Mouse (Mus musculus): ENCODE measurements around the gene Caap1. TPM values are rescaled to one million over a fixed set of nuclear protein-coding genes. Genes with fewer than 3 reads are reported as not detected.

Gene Caap1
- polyA plus RNA-seq, 1 experiment from 2014 or later: 16.3 TPM

DNA sequence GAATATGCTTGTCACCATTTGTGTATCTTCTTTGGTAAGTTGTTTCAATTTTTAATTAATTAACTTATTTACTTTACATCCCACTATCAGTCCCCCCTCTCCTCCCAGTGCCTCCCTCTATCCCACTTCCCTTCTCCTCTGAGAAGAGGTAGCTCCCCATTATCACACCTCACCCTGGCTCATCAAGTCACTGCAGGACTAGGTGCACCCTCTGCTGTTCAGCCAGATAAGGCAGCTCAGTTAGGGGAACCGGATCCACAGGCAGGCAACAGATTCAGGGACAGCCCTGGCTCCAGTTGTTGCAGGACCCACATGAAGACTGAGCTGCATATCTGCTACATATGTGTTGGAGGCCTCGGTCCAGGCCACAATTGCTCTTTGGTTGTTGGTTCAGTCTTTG lies 97.2 kb downstream of the Caap1 start:
- H3K27me3 ChIP-seq (replicated peaks): no peaks in the 10 kb centered on the region
- no peak for ATAC-seq
- H3K27ac ChIP-seq: no peak overlapping the region
- no peaks in the 10 kb centered on the region for H3K9me3 ChIP-seq
- no peak overlapping the region for H3K4me3 ChIP-seq (replicated peaks)
- no peak overlapping the region for H3K4me2 ChIP-seq (replicated peaks)
- no peaks in the 10 kb centered on the region for H3K36me3 ChIP-seq
- H3K9ac ChIP-seq: no peak overlapping the region
- no peaks in the 10 kb centered on the region for H3K4me1 ChIP-seq (replicated peaks)
- WGBS: 86% methylated on average over 2 of the region's 2 CpGs

DNA sequence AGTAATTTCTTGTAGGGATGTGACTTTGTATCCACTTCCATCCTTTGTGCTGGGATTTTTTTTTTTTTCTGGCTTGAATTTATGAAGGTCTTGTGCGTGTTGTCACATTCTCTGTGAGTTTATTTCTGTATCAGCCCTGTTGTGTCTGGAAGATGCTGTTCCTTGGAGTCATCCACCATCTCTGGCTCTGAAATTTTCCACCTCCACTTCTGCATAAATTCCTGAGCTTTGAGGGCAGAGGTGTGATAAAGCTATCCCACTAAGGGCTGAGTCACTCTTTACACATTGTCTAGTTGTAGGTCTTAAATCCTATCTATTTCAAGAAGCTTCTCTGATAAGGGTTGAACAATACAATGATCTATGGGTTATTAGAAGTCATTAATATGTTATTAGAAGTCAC lies 101.7 kb downstream of the Caap1 start:
- Histone ChIP-seq H3K4me3 (replicated peaks) (no peak overlapping the region), H3K36me3 (no peaks in the 10 kb centered on the region), H3K4me1 (replicated peaks) (no peaks in the 10 kb centered on the region), H3K27ac (no peak overlapping the region), H3K4me2 (replicated peaks) (no peak overlapping the region), H3K9ac (no peak overlapping the region), H3K9me3 (no peaks in the 10 kb centered on the region), H3K27me3 (replicated peaks) (no peaks in the 10 kb centered on the region)
- WGBS: 93% methylated on average over 1 of the region's 1 CpGs
- no peak for ATAC-seq

Other genes starting within 250 kb of the Caap1 start
- 0.72 TPM in 1 of 2 replicates, not detected in the other for gene Gm10306, start 250 bp downstream of the Caap1 start, polyA plus RNA-seq (2015; fragmentation: Nextera tagmentation; extraction: Ambion mirVana)
- gene Plaa, start 46.4 kb upstream of the Caap1 start, polyA plus RNA-seq (2015; fragmentation: Nextera tagmentation; extraction: Ambion mirVana): 58.1 and 62.8 TPM in 2 replicates
- gene Ift74, start 57.7 kb upstream of the Caap1 start, polyA plus RNA-seq (2015; fragmentation: Nextera tagmentation; extraction: Ambion mirVana): 18.0 and 23.4 TPM in 2 replicates
- 3.1 and 3.9 TPM in 2 replicates for gene Lrrc19, start 93.3 kb upstream of the Caap1 start, polyA plus RNA-seq (2015; fragmentation: Nextera tagmentation; extraction: Ambion mirVana)
- 10.7 and 11.5 TPM in 2 replicates for gene Tek, start 182.5 kb upstream of the Caap1 start, polyA plus RNA-seq (2015; fragmentation: Nextera tagmentation; extraction: Ambion mirVana)